Mouse (Mus musculus) cerebellum, adult 2 months (tissue): Measurements from ENCODE around the gene Slc24a2.

ENCODE experiments used
- CTCF ChIP-seq: fragments of 200-500 bp; IDR thresholded peaks from 2 replicates; pipeline ENCODE4 v1.5.1; 2011; ENCODE audit warnings: low read depth, mild to moderate bottlenecking, control low read depth, low read length, moderate library complexity, borderline replicate concordance; ENCODE audit not compliant: insufficient read depth
- POLR2A ChIP-seq: fragments of 200-500 bp; IDR thresholded peaks from 2 replicates; pipeline ENCODE4 v1.6.1; 2011; ENCODE audit warnings: low read length, control low read depth, borderline replicate concordance; ENCODE audit not compliant: insufficient read depth

GRCm38 (mm10) chr4:87210533-87210932 is 19.7 kb downstream of the Slc24a2 start:
- TF ChIP-seq POLR2A, result no peak
- TF ChIP-seq CTCF, result no peak
